In genomic region chr19:15790620-15791263, GRCm38 (mm10) we compare ENCODE assay signal across 8 mouse cellular contexts.
DNase-seq lines count a peak whose midpoint lies in the region; ATAC-seq and TF ChIP-seq lines count a peak whose summit lies in the region.

No protein-coding gene starts in this region.

- no peak for TF ChIP-seq CTCF in lung, embryonic 14.5 days (IDR thresholded peaks at IDR 0.05; ENCODE audit: low read depth)

- H3K27me3 ChIP-seq in lung, embryonic 14.5 days (ENCODE audit: insufficient read depth, low read length), result no peaks in the 10 kb centered on the region
- H3K27me3 ChIP-seq in limb, embryonic 11.5 days (ENCODE audit: control insufficient read depth, insufficient read depth, low read length), result no peaks in the 10 kb centered on the region
- no peaks in the 10 kb centered on the region for H3K27me3 ChIP-seq in stomach, embryonic 14.5 days (ENCODE audit: control insufficient read depth, insufficient read depth, low read length)

- ATAC-seq in lung, embryonic 14.5 days (ENCODE audit: insufficient read depth), result peak; percentile 47; the same call in 1 of the 2 replicates
- ATAC-seq in limb, embryonic 11.5 days (ENCODE audit: insufficient number of reproducible peaks, low FRiP score, low TSS enrichment, low read depth), result no peak
- ATAC-seq in stomach, embryonic 14.5 days (ENCODE audit: insufficient number of reproducible peaks, insufficient read depth, low FRiP score, low read depth), result no peak

- DNase-seq in cerebellum, postnatal 10 days, result peak; percentile 34 to 37
- no peak for DNase-seq in cerebellum, adult 11-12 months
- peak; percentile 8 for DNase-seq in lung, embryonic 14.5 days
- no peak for DNase-seq in lung, postnatal 4 days
- no peak for DNase-seq in limb, embryonic 11.5 days (ENCODE audit: low spot score)
- DNase-seq in cerebellum, adult 11 months, result no peak
- no peak for DNase-seq in ovary, postnatal 10 days (ENCODE audit: low spot score)

- WGBS in lung, embryonic 14.5 days, result 16% methylated on average over 13 of the region's 13 CpGs
- whole genome bisulfite sequencing in limb, embryonic 11.5 days, result 18% methylated on average over 13 of the region's 13 CpGs
- WGBS in stomach, embryonic 14.5 days, result 16% methylated on average over 13 of the region's 13 CpGs

- no peaks in the 10 kb centered on the region for H3K36me3 ChIP-seq in lung, embryonic 14.5 days (ENCODE audit: insufficient read depth)
- H3K36me3 ChIP-seq in limb, embryonic 11.5 days (ENCODE audit: control insufficient read depth, insufficient read depth, low read length), result no peaks in the 10 kb centered on the region
- no peaks in the 10 kb centered on the region for H3K36me3 ChIP-seq in stomach, embryonic 14.5 days (ENCODE audit: control insufficient read depth, insufficient read depth, low read length)

- peaks cover 3% of the 10 kb centered on the region; the same call in 1 of the 2 replicates for H3K4me1 ChIP-seq in lung, embryonic 14.5 days (ENCODE audit: insufficient read depth)
- no peaks in the 10 kb centered on the region for H3K4me1 ChIP-seq in limb, embryonic 11.5 days (ENCODE audit: control insufficient read depth, insufficient read depth, low read length)
- H3K4me1 ChIP-seq in stomach, embryonic 14.5 days (ENCODE audit: control insufficient read depth, insufficient read depth, low read length), result peaks cover 6% of the 10 kb centered on the region; the same call in 1 of the 2 replicates

- H3K4me2 ChIP-seq in lung, embryonic 14.5 days, result peak overlapping the region; percentile 44; the same call in 1 of the 2 replicates
- H3K4me2 ChIP-seq in limb, embryonic 11.5 days (ENCODE audit: low read depth, severe bottlenecking), result peak overlapping the region; percentile 15; the same call in 1 of the 2 replicates
- peak overlapping the region; percentile 32 for H3K4me2 ChIP-seq in stomach, embryonic 14.5 days (replicated peaks; ENCODE audit: low read depth, low read length)

- no peak overlapping the region for H3K9ac ChIP-seq in lung, embryonic 14.5 days
- no peak overlapping the region for H3K9ac ChIP-seq in limb, embryonic 11.5 days (ENCODE audit: low read length)
- no peak overlapping the region for H3K9ac ChIP-seq in stomach, embryonic 14.5 days (replicated peaks; ENCODE audit: low read depth, low read length)

- H3K9me3 ChIP-seq in lung, embryonic 14.5 days (ENCODE audit: low read depth, low read length), result no peaks in the 10 kb centered on the region
- H3K9me3 ChIP-seq in limb, embryonic 11.5 days (ENCODE audit: control insufficient read depth, low read length), result no peaks in the 10 kb centered on the region
- H3K9me3 ChIP-seq in stomach, embryonic 14.5 days (ENCODE audit: control insufficient read depth, low read depth, low read length), result no peaks in the 10 kb centered on the region

- no peak overlapping the region for H3K27ac ChIP-seq in lung, embryonic 14.5 days (ENCODE audit: low read depth)
- no peak overlapping the region for H3K27ac ChIP-seq in limb, embryonic 11.5 days (replicated peaks; ENCODE audit: low read depth, low read length)
- H3K27ac ChIP-seq in stomach, embryonic 14.5 days (ENCODE audit: low read length), result no peak overlapping the region

- H3K4me3 ChIP-seq in lung, embryonic 14.5 days (ENCODE audit: low read depth, low read length), result no peak overlapping the region
- no peak overlapping the region for H3K4me3 ChIP-seq in limb, embryonic 11.5 days (ENCODE audit: low read depth, low read length)
- H3K4me3 ChIP-seq in stomach, embryonic 14.5 days (ENCODE audit: low read depth, low read length), result no peak overlapping the region

Comparison
In these comparisons a context has a peak if more than half of its experiments do, and no peak if none do; other contexts are left out.
1. DNase-seq: peak in cerebellum, postnatal 10 days (2 of 2) and lung, embryonic 14.5 days (single experiment); none in cerebellum, adult 11-12 months (single experiment), lung, postnatal 4 days (0 of 2), limb, embryonic 11.5 days (single experiment), cerebellum, adult 11 months (single experiment) and ovary, postnatal 10 days (single experiment).
2. Peak in every context shown above with its lines, with median percentiles within 50 percentile points of each other: H3K4me2 ChIP-seq.